Mouse (Mus musculus) kidney, postnatal 0 days (tissue): ENCODE data around the gene Nfic. TPM values are rescaled to one million over a fixed set of nuclear protein-coding genes. Genes with fewer than 3 reads are reported as not detected.

Experiments used
- ATAC-seq: fragments of 200-750 bp; cut with Nextera tagmentation; replicated peaks from 2 replicates; pipeline ENCODE4 v1.8.0; 2017; ENCODE audit warnings: low read depth, moderate number of reproducible peaks, moderate TSS enrichment, moderate library complexity; ENCODE audit not compliant: low FRiP score
- DNase-seq: peaks from one replicate; pipeline ENCODE4 v3.0.0-alpha.2; 2016; ENCODE audit warnings: low spot score
- H3K27ac ChIP-seq: fragments of 300-500 bp; sonication (generic); 2 replicates; pipeline ENCODE4 v1.5.1; 2014; ENCODE audit warnings: mild to moderate bottlenecking
- H3K27me3 ChIP-seq: fragments of 300-500 bp; sonication (generic); 2 replicates; pipeline ENCODE4 v1.6.1; 2014; ENCODE audit warnings: low read length, mixed read lengths; ENCODE audit not compliant: insufficient read depth
- H3K36me3 ChIP-seq: fragments of 300-500 bp; sonication (generic); 2 replicates; pipeline ENCODE4 v1.6.1; 2014; ENCODE audit warnings: low read length, mixed read lengths; ENCODE audit not compliant: insufficient read depth
- H3K4me1 ChIP-seq: fragments of 300-500 bp; sonication (generic); replicated peaks from 2 replicates; pipeline ENCODE4 v1.6.1; 2014; ENCODE audit warnings: antibody characterized with exemption, low read length, mixed read lengths; ENCODE audit not compliant: insufficient read depth
- H3K4me2 ChIP-seq: fragments of 300-500 bp; sonication (generic); 2 replicates; pipeline ENCODE4 v1.6.1; 2014; ENCODE audit warnings: mild to moderate bottlenecking, low read length, moderate library complexity, mixed read lengths
- H3K4me3 ChIP-seq: fragments of 300-500 bp; sonication (generic); replicated peaks from 2 replicates; pipeline ENCODE4 v1.5.1; 2014; ENCODE audit warnings: low read depth, low read length
- H3K9ac ChIP-seq: fragments of 300-500 bp; sonication (generic); 2 replicates; pipeline ENCODE4 v1.6.1; 2014; ENCODE audit warnings: low read depth, low read length
- H3K9me3 ChIP-seq: fragments of 300-500 bp; sonication (generic); replicated peaks from 2 replicates; pipeline ENCODE4 v1.6.1; 2016; ENCODE audit warnings: low read length, inconsistent platforms, mixed read lengths
- CTCF ChIP-seq: IDR thresholded peaks from 2 replicates; pipeline ENCODE4 v1.5.1; 2016; ENCODE audit warnings: antibody characterized with exemption, low read depth, mild to moderate bottlenecking, moderate library complexity
- WGBS: fragments of 180-500 bp; shearing (Covaris S2); extraction: QIAGEN DNeasy Blood & Tissue Kit; methylation state at CpG from one replicate; pipeline ENCODE4 v1.1.7; 2014; 5-methylcytosine and 5-hydroxymethylcytosine counted together
- polyA plus RNA-seq: library from polyadenylated mRNA; unstranded; fragments of >200 nt; fragmentation: Nextera tagmentation; extraction: Ambion mirVana; gene quantifications from 2 replicates; pipeline ENCODE4 v1.2.1, GENCODE M21; 2015

The Nfic gene
- polyA plus RNA-seq, 1 experiment from 2014 or later, result 62.3 TPM

DNA sequence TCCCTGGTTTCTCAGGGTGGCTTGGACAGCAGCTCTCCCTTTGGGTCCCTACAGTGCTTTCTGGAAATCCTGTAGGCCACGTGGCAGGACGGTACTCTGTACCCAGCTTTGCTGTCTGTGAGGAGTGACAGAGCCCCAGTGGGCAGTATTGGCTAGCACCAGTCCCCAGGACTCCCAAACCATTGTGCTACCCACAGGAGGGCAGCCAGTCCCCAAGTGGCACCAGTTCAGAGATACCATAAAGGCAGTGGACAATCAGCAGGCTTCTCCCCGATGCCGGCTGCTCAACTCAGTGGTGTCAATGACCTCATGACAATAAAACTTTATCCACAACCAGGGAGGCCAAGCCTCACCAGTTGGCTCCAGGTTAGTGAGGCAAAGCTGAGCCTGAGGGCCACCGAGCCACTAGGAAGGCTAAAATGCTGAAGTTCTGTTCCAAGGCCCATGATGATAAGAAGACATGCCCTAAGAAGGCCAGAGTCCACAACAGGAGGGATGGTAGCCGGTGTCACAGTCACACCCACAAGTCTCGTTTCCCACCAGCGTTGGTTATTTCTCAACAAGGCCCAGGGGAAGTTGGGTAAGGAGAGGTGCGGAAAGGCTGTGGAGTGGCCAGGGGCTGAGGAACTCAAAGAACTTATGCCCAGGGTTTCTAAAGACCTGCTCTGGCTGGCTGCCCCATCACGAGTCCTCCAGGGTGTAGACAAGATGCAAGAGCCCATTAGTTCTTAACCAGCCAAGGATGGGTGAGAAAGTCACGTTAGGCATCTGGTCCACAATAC is 39.0 kb upstream of the Nfic start:
- peak overlapping the region; percentile 93; the same call in 1 of the 2 replicates for H3K4me2 ChIP-seq
- TF ChIP-seq CTCF, result no peak
- no peak overlapping the region for H3K4me3 ChIP-seq

DNA sequence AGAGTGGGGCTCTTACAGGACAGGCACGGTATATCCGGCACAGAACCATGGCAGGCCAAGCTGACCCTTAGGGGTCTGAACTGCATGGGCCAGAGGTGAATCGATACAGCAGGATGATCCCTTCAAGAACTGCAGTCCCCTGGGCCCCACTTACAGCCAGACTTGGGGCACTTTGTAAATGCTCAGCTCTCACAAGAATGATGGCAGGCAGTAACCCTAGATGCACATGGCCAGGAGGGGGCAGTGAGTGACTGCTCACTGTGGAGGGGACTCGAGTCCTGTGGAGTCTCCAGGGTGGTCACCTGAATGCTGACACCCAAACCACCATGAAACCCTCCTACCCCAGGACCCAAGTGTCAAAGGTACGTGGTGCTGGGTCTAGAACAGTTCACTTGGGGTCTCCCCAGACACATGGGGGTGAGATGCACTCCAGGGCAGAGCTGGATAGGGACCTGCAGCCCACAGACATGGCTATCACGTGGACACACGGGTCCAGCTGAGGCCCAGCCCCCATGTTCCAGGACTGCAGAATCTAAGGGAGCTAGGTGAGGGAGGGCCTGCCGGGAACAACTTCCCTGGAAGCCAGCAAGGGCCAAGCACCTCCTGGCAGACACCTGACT is 38.3 kb upstream of the Nfic start:
- H3K27me3 ChIP-seq, result no peaks in the 10 kb centered on the region
- H3K4me3 ChIP-seq, result no peak overlapping the region
- WGBS, result 70% methylated on average over 8 of the region's 8 CpGs
- peaks cover 10% of the 10 kb centered on the region; the same call in 1 of the 2 replicates for H3K4me1 ChIP-seq
- no peaks in the 10 kb centered on the region for H3K9me3 ChIP-seq
- ATAC-seq (no peak), DNase-seq (no peak)
- H3K36me3 ChIP-seq, result peaks cover 37% of the 10 kb centered on the region
- H3K9ac ChIP-seq, result no peak overlapping the region
- no peak overlapping the region for H3K27ac ChIP-seq
- TF ChIP-seq CTCF, result peak; percentile 52; the same call in 1 of the 2 replicates
- no peak overlapping the region for H3K4me2 ChIP-seq

More for the DNA sequence above, 39.0 kb upstream of the Nfic start:
- Histone ChIP-seq H3K9ac (no peak overlapping the region), H3K36me3 (peaks cover 30% of the 10 kb centered on the region), H3K9me3 (no peaks in the 10 kb centered on the region), H3K4me1 (peaks cover 10% of the 10 kb centered on the region; the same call in 1 of the 2 replicates), H3K27ac (no peak overlapping the region), H3K27me3 (no peaks in the 10 kb centered on the region)
- no peak for DNase-seq
- no peak for ATAC-seq
- WGBS, result 73% methylated on average over 11 of the region's 11 CpGs

DNA sequence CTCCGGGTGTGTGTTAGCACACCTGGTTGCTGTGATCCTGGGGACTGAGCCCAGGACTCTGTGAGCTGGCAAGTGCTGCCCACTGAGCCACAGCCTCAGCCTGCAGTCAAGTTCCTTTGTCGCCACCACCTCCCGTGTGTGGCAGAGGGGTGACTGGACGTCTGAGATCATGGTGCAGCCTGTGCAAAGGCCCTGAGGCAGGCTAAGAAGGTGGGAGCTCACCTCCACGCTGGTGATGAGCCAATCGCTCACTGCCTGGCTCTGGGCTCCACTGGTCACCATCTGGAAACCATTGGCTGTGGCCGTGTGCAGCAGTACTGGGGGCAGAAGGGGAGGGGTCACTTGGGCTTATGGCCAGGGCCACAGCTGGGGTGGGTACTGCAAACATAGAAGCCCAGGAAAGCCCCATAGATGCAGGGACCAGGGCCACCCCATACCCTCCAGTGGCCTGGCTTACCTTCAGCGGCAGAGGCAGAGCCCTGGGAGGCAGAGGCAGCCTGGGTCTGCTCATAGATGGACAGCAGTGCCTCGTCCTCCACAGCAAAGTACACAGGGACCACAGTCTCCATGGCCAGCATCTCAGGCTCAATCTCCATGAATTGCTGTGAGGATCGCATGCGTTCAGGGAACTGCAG is 37.3 kb upstream of the Nfic start:
- Histone ChIP-seq H3K27me3 (no peaks in the 10 kb centered on the region), H3K9ac (no peak overlapping the region), H3K4me2 (no peak overlapping the region), H3K9me3 (no peaks in the 10 kb centered on the region), H3K4me3 (no peak overlapping the region), H3K36me3 (peaks cover 46% of the 10 kb centered on the region), H3K27ac (no peak overlapping the region), H3K4me1 (peaks cover 10% of the 10 kb centered on the region; the same call in 1 of the 2 replicates)
- WGBS, result 92% methylated on average over 11 of the region's 11 CpGs
- ATAC-seq (no peak), DNase-seq (no peak)
- TF ChIP-seq CTCF, result no peak

DNA sequence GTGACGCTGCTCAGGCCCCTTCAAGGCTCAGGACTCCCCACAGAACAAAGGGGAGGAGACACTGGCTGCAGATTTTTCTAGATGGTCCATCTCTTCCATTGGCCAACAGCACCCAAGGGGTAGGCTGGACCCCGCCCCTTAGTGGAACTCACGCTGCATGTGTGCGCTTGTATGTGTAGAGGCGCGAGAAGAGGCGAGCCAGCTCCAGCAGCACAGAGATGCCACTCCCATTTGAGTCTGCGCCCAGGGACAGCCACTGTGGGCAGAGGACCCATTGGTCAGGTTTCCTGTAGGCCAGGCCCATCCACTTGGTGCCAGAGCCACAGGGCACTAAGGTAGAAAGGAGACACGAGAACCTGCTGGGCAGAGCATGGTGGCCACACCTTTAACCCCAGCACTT is 35.6 kb upstream of the Nfic start:
- 90% methylated on average over 9 of the region's 9 CpGs for WGBS
- no peak overlapping the region for H3K4me3 ChIP-seq

DNA sequence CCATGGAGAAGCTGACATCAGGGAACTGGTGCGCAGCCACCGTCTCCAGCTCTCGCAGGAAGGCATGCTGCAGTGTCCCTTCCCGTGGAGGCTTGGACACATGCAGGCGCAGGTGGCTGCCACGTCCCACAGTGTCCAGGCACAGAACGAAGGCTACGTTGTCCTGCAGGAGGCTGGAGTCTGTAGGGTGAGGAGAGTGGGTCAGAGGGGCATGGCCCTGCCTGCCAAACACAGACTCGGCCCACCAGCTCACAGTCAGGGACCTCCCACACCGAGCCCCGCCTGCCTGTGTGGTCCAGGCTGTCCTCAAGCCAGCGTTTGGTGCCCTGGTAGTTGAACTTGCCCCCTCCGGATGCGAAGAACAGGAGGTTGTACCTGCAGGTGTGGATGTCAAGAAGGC is 34.5 kb upstream of the Nfic start:
- Histone ChIP-seq H3K36me3 (peaks cover 53% of the 10 kb centered on the region), H3K4me3 (no peak overlapping the region), H3K4me1 (peaks cover 3% of the 10 kb centered on the region; the same call in 1 of the 2 replicates), H3K4me2 (no peak overlapping the region), H3K9me3 (no peaks in the 10 kb centered on the region), H3K9ac (no peak overlapping the region), H3K27me3 (no peaks in the 10 kb centered on the region), H3K27ac (no peak overlapping the region)
- 70% methylated on average over 14 of the region's 14 CpGs for WGBS
- DNase-seq, result no peak
- TF ChIP-seq CTCF, result no peak
- ATAC-seq, result no peak

More for the DNA sequence above, 35.6 kb upstream of the Nfic start:
- Histone ChIP-seq H3K27ac (no peak overlapping the region), H3K4me1 (peaks cover 10% of the 10 kb centered on the region; the same call in 1 of the 2 replicates), H3K9me3 (no peaks in the 10 kb centered on the region), H3K9ac (no peak overlapping the region), H3K36me3 (peaks cover 53% of the 10 kb centered on the region), H3K27me3 (no peaks in the 10 kb centered on the region), H3K4me2 (no peak overlapping the region)
- no peak for ATAC-seq
- DNase-seq, result no peak
- no peak for TF ChIP-seq CTCF

DNA sequence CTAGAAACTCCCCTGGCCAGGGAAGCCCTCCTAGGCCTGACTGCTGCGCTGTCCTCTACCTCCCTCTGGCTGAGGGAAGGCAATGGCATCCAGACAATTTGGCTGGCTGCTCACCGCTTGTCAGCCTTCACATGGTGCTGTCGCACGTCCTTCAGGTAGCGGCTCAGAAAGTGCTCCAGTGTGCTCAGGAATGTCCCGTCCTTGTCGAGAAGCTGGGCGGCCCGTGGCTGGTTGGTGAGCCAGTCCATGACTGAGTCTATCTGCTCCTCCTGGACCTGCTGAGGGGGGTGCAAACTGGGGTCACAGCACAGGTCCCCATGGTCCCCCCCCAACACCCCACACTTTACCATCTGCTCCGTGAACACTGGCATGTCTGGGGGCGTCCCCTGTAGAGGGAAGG is 32.6 kb upstream of the Nfic start:
- ATAC-seq (no peak), DNase-seq (no peak)
- H3K36me3 ChIP-seq, result peaks cover 53% of the 10 kb centered on the region
- no peak overlapping the region for H3K27ac ChIP-seq
- TF ChIP-seq CTCF, result no peak
- 82% methylated on average over 11 of the region's 11 CpGs for WGBS
- no peaks in the 10 kb centered on the region for H3K27me3 ChIP-seq
- no peak overlapping the region for H3K4me3 ChIP-seq
- H3K4me1 ChIP-seq, result no peaks in the 10 kb centered on the region
- H3K9ac ChIP-seq, result no peak overlapping the region
- H3K4me2 ChIP-seq, result no peak overlapping the region
- H3K9me3 ChIP-seq, result no peaks in the 10 kb centered on the region
